Mouse (Mus musculus) cerebellum, adult 18-20 months (tissue): ENCODE data around the gene Trim45.

Experiments
- DNase-seq, 2 experiments: peaks; one replicate each; pipeline ENCODE4 v3.0.0; 2021

Gene Trim45

DNA sequence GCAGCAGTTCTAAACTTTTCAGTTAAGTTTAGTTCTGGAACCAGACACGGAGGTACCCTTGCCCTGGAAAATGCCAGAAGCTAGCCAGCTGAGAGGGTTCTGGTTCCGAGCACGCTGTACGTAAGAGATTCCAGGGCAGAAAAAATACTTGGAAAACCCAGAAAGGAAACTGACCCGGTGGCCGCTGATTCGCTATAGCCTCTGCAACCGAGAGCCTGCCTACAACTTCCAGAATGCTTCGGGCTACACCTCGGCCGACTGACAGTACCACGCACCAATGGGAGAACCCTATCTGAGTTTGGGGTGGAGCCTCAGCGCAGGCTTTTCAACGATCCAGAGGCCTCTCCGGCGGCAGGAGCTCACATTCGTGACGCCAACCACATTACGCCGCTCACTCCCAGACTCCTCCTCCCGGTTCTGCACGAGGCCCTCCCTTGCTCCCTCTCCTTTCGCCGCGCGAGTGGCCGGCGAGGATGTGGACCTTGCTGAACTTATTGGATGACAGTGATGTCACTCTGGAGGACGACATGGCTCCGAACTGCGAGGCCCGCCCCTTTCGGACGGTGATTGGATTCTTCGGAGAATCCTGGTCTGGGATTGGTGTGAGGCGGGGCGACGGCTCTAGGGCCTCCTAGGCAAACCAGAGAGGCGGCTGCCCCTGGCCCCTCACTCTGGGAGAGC lies at the start of gene Trim45:
Gene Trim45, plus strand, starts transcription at position 378 of the 681 bp plus-strand sequence.
- DNase-seq: peak; percentile 98 to 100

DNA sequence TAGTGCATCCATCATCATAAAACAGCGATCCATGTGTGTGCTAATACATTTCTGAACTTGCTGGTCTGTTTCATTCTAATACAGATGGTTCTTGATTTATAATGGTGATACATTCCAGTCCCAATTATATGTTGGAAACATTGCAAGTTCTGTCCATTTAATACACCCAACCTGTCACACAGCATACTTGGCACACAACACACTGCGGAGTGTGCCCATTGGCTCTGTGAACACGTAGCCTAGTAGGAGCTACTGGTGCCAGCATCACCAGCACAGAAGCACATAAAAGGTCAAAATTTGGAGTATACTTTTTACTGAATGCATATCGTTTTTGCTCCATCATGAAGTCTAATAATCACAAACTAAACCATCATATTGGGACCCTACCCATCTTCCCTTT lies 44.9 kb upstream of the Trim45 start:
- no peak for DNase-seq

DNA sequence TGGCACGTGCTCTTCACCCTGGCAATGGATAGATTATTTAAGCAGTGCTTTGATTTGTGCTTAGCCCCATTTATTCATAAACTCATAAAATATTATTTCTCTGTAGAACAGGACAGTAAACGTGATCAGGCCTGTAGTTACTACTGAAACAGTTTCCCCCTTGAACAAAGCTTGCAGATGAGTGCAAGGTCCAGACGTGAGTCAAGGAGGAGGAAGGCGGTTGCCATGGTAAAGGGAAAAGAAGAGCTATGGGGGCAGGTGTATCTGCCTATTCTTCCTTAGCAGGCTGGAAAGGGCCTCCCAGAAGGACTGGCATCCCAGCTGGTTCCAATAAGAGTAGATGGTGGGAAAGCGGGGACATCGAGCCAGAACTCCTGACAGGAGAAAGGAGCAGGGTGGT lies 40.6 kb upstream of the Trim45 start:
- DNase-seq: no peak

DNA sequence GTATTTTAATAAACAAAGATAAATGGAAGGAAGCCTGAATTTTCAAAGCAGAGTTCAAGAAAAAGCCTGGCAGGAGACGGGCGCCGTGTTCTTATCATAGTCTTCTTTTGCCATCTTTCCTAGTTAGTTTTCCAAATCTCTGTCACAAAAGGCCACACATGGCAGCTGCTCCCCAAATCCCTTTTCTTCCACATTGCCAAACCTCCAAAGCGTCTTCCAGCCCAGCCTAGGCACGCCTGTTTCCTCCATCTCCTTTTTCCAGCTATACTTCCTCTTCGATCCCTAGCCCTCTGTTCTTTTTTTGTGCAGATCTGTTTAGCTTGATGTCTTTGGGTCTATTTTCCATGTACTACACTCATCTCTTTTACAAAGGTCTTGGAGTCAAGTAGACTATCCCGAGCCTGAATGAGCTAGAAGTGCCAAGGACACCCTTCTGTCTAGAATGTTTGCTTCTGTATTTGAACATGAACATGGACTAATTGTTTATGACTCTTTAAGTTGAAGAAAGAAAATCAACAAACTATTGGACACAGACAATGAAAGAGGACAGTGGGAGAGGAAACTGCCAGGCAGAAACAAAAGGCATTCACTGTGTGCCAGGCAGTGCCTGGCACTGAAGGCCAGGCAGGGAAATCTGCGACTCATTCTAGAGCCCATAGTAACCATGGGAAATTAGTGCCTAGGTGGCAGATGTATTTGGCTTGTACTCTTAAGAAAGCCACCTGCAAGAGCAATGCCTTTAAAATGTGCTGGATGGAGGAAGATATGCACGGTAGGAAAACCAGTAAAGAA lies 40.0 kb upstream of the Trim45 start:
- DNase-seq: no peak

DNA sequence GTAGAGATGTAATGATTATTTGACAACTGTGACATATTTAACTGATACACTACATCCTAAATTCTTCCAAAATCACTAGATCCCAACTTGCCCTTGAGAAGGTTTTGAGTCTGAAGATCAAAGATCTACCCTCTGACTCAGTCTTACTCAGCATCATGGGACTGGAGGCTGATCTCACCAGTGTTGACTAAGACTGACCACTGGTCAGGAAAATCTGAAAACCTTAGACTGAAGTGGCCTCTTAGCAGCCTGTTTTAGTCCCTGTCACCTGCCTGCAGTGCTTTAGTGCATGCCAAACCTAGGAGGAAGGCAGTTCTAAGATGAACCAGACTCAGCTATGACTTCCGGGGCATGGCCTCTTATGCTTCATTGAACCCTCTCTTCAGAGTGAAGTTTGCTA lies 32.8 kb upstream of the Trim45 start:
- no peak for DNase-seq

DNA sequence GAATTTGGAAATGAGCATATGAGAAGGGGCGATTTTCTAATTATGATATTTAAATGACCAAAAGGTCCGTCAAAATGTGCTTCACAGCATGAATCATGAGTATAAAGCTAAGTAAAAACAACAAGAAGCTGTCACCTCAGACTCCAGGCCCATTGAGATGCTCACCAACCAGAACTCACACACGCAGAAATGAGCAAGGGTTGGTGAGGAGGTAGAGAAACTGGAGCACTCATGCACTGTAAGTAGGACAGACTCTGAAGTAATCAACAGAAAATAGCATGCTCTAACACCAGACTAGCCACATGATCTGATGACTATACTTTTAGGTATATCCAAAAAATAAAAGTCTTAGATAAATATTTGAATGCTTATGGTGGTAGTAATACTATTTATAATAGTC lies 31.6 kb upstream of the Trim45 start:
- DNase-seq: no peak

DNA sequence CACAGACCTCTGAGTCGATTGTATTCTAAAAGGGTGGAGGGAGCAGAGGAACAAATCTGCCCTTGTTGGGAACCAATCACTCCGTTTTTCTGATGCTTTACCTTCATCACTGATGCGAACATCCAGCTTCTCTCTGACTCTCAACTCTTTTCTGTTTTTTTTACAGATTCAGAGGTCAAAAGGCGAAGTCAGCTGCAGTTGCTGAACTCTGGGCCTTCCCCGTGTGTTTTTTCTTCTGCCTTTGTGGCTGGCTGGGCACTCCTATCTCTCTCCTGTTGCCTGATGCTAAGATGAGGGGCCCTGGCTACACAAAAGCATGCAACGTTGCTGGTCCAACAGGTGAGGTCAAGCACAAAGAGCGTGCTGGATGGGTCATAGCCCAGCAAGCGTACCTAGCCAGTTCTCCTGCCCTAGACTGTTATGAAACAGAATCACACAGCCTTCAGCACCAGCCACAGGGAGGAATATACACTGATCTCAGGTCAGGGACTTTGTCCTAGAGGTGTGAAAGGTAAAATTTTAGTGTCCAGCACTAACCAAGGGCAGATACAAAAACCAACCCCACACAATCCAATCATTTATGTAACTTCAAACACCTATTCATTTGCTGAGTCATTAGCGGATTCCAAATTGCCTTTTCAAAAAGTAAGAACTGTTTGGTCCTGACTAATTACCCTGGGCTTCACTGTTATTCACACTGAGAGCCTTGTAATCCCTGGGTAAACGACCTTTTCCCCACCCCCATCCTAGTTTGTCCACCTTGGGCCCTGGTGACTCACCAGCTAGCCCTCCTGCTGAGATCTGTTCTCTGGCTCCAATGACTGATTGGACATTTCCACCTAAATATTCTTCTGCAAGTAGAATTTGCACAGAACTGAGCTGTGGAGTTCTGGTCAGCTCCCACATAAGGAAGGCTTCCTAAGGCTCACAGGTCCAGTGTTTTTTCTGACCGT lies 29.3 kb upstream of the Trim45 start:
- peak; percentile 4 to 15 for DNase-seq

DNA sequence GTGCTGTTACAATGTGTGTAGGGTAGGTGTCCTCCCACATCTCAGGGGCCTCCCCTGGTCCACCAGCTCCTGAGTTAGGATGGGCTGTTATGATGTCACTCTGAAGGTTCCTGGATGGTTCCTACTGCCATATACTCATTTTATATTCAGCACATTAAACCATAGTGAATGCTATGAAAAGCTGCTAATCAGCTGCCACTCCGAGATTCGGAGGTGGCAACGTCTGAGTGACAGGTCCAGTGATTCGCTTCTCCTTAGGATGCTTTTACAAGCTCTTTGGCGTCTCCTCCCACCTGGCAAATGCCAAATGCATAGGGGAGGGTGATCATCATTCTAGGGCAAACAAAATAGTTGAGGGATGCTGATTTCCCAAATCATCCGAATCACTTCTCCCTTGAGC lies 26.5 kb upstream of the Trim45 start:
- DNase-seq: no peak

DNA sequence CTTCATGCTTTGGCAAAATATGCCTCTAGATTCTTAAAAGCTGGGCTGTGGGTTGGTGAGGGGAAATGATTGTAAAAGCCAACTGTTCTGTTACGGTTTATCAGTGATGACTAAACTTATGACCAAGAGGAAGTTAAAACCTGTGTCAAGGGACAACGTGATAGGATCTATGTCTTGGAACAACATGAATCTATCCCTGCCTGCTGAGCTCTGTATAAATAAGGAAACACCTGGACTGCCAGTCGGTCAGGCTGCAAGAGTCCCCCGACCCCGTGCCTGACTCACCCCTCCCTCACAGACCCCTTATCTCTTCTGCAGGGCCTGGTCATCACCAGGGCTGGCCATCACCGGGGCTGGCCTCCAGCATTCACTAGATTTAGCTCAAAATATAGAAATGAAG lies 15.9 kb upstream of the Trim45 start:
- no peak for DNase-seq

DNA sequence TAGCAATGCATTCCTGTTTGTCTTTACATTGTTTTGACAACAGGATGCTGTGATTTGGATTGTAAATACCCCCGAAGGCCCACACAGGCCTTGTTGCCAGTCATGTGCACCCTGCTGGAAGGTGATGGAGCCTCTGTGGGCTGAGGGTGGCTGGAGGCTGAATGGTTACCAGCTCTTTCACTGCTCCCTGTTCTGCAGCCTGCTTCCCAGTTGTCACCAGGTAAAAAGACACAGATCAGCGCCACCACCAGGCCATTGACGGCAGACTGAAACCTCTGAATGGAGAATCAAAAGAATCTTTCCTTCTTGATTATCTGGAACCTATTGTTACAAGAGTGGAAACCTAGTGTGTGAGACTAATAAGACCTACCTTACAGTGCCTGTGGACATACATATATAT lies 15.1 kb upstream of the Trim45 start:
- peak in 1 of 2 experiments; percentile 11 for DNase-seq

DNA sequence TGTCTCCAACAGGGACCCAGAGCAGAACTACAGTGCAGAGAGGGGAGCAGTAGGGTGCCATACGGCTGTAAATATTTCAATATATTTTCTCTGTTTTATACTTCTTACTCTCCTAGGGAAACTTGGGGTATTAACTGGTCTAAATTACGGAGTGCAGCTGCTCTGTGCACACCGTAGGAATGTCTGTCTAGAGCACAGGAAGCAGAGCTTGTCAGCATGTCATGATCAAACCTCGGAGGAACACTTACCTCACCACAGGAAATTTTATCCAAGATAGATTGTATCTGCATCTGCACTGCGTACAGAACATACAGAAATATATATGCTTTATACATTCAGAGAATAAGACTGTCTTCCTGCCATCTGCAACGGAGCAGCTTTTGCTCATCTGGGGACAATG lies 13.4 kb upstream of the Trim45 start:
- no peak for DNase-seq

DNA sequence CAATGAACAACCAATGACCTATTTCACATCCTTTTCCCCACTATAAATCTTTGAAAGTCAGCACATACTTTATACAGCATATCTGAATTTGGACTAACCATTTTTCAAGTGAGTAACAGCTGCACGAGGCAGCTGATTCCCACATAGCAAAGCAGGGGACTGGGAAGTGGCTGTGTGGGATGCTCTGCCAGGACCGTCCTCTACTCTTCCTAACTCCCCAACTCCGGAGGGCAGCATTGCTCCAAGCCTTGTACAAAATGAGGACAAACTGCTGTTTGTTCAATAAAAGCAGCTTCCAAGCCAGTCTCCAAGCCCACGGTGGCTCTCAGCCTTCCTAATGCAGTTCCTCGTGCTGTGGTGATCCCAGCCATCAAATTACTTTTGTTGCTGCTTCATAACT lies 11.4 kb upstream of the Trim45 start:
- DNase-seq: no peak

DNA sequence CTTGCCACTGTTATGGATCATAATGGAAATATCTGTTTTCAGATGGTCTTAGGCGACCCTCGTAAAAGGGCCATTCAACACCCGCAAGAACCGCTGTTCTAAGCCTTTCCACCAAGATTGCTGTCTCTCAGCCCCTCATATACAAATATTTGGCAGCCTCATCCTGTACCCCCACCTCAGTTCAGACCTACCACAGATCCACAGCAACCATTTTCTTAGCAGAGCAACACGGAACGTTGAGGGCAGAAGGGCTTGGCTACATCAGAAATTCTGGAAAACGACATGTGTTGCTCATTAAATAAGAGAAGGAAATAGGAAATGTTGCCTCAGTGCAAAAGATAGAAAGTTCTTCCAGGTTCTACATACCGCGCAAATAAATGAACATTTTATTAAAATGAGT lies 11.0 kb upstream of the Trim45 start:
- no peak for DNase-seq

DNA sequence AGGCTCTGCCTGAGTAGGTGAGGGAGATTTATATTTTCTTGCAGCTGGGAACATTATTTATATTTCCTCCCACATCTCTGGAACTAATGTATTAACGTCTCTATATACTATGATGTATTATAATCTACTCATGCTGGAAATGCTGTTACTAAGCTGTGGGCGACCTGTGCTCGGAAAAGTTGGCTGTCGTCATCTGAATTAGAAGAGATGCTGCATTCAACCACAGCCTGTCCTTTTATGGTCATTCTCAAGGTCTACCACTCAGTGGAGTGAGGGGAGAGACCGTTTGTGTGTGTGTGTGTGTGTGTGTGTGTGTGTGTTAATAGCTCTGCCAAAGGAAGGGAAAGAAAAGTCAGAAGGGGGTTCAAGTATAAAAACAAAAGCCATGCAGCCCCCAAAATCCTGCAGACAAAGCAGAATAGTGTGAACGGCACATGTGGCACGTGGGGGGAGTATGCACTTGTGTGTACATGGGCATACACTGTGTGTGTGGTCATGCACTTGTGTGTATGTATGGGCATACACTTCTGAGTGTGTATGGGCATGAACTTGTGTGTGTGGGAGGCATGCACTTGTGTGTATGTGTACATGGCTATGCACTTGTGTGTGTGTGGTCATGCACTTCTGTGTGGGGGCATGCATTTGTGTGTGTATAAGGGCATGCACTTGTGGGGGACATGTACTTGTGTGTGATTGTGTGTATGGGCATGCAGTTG lies 10.3 kb upstream of the Trim45 start:
- DNase-seq: no peak

DNA sequence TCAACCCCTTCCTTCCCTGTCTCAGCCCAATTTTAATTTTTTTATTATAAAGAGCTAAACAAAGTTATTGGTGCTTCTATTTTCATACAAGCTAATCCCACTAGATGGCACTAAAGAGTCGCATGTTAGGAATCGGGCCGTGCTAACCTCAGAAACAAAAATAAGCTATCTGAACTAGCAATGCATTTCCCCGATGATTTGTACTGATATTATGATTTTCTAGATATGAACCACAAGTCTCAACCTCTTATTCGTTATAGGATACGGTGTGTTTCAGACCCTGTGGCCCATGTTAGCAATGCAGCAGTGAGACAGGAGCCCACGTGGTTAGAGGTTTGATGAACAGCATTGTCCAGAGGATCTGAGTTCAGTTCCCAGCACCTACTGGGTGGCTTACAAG lies 5.2 kb upstream of the Trim45 start:
- peak; percentile 17 to 28 for DNase-seq

DNA sequence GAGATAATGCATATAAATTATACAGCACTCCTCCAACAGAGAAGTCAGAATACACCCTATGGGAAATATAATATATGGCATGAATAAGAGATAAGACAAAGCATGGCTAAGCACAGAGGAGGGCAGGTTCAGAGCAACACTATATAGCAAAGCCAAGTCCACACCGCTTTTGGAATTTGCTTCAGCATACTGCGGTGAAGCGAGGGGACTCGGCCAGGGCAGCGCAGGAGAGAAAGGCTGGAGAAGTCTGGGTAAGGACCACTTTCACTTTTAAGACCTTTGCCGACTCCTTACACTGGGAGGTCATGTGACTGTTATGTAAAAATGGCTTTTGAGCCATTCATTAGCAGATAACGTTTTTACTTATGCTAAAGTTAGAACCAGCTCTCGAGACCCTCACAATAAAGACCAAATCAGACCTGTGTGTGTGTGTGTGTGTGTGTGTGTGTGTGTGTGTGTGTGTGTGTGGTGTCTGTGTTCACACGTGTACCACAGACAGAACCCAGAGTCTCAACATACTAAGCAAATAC lies 1.3 kb upstream of the Trim45 start:
- no peak for DNase-seq

DNA sequence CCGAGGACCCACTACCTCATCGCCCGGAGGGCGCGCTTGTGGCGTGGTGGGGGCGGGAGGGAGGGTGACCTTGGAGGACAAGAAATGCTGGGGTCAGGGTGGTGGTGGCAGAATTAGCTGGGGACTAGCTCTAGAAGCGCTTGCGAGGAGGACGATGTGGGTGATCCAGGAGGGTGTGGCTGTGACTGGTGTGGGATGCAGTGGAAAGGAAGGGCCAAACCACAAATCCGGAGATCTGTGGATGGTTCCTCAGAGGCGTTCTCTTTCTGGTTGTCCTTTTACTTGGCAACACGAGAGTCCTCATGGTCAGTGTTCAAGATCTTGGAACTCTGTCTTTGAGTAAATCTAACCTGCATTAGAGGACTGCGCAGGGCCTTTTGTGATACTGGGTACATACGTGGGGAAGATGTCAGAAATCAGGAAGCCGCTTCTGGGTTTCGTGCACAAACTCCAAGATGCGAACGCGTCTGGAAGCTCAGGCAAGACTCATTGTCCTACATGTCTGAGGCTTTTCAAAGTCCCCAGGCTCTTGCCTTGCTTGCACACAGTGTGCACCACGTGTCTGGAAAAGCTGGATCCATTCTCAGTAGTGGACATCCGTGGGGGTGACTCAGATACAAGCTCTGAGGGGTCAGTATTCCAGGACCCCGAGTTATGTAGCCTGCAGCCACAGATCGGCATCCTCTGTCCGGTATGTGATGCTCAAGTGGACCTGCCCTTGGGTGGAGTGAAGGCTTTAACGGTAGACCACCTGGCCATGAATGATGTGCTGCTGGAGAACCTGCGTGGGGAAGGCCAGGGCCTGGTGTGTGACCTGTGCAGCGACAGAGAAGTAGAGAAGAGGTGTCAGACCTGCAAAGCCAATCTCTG lies 739 bp downstream of the Trim45 start:
- peak; percentile 9 to 19 for DNase-seq

DNA sequence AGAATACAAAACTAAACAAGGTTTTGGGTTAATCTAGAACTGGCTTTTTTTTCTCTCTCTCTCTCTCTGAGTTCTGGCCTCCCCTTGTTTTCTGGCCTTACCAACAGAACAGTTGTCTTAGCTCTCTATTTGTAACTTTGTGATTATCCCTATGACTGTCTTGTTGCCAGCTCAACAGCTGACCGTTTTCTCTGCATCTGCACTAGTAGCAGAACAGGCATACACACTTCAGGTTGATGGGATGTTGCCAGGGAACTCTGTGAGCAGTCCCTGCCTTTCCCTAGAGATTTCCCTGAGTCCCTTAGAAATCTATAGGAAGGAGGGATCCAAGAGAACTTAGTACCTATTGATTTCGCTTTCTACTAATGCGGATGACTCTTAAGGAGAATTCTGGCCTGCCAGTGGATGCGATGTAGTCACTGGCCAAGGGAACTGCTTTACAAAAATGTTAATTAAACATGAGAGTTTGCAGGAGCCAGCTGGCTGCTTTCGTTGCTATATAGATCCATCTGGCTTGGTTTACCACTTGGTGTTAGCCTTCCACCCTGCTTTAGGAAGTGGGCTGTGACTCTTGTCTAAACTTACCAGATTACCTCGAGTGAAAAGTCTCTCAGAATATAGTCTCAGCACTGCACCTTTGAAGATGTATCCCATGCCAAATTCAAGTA lies 2.2 kb downstream of the Trim45 start:
- no peak for DNase-seq

DNA sequence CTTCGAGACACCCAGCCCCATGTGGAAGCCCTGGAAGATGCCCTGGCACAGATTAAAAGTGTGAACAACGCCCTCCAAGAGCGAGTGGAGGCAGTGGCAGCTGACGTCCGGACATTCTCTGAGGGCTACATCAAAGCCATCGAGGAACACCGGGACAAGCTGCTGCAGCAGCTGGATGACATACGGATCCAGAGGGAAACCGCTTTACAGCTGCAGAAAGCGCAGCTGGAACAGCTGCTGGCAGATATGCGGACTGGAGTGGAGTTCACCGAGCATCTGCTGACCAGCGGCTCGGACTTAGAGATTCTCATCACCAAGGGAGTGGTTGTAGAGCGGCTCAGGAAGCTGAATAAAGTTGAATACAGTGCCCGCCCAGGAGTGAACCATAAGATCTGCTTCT lies 3.2 kb downstream of the Trim45 start:
- DNase-seq: no peak

DNA sequence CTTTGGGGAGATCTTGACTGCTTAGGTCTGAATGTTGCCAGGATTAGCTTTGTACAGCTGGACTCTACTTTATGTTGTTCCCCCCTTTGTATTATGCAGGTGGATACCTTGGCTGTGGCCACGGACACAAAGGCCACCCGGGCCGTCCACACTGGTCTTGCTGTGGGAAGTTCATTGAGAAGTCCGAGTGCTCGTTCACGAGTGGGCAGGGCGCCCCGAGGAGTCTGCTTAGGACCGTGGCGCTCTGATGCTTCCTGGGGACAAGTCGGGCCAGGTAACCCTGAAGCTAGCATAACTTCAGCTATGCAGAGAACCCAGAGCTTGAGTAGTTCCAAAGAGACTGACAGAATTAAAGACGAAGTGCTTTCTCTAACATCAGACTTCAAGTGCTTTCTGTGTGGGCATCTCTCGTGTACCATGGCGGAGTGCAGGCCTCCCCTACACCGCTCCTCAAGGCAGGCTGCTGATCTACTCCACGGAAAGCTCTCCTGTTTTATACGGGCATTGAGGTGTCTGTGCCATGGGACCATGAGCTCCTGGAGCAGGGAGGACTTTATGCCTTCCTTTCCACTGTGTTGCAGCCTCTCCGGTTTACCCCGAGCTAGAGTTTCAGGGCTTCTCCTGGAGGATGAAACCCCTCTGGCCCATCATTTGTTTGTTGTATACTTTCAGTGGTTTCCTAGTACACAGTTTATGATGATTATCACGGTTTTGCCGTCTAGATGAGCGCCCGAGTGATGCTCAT lies 9.5 kb downstream of the Trim45 start:
- DNase-seq: no peak
